Mouse (Mus musculus): ENCODE data around the gene Adra2b. TPM values are rescaled to one million over a fixed set of nuclear protein-coding genes. Genes with fewer than 3 reads are reported as not detected.

Adra2b gene
- 0.59 and 0.71 TPM in 2 replicates for polyA plus RNA-seq (2012; rRNA removed)

DNA sequence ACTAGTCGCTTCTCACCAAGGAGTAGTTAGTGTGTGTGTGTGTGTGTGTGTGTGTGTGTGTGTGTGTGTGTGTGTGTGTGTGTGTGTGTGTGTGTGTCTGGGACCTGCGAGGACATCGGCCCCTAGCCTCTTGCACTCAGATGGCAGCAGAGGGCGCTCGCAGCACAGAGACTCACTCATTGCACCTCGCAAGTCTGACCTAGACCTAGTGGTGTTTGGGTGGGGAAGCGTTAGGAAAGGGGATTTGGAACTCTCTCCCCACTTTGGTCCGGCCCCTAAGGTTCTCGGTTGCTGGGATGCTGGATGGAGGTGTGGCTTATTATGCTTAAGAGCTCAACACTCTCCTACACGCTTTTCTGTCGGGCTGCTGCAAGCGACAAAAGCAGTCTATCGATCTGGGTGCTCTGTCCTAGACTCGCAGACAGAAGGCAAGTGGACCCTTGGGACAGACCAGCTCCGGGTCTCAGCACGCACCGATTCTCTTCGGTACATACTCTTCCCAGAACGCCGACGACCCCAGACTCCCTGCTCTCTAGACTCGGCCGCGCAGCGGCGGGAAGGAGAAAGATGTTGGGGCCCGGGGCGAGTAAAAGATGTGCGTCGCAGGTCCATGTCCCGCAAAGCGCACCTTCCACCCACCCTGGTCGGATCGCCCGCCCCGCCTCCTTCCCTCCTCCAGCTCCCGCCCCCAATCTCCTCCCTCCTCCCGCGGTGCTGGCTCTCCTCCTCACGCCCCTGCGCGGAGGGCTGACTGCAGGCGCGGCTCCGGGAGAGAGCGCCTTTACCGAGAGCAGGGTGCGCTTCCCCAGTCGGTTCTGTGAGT is at the start of gene Adra2b:
TSS of gene Adra2b (plus strand) at position 750 of the 823 bp plus-strand sequence.

DNA sequence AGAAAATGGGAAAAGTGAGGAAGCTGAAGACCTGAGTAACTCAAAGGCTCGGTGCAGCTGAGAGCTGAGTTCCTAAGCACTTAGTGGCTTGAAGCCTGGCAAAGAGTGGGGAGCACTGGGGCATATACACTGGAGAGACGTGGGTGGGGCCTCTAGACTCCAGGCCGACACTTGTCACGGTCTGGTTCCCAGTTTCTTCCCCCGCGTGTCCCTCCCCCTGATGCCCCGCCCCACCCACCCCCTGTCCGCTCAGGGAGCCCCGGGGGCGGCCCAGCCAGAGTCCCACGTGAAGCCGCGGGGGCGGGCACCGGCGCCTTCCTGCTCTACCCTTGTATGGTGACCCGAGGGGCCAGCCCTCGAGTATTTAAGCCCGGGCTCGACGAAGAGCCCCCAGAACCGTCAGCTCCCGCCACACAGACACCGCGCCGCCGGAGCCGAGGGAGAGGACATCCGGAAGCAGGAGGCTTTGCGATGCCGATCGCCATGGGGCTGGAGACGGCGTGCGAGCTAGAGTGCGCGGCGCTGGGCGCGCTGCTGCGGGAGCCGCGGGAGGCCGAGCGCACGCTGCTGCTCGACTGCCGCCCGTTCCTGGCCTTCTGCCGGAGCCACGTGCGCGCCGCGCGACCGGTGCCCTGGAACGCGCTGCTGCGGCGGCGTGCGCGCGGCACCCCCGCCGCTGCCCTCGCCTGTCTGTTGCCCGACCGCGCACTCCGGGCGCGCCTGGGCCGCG is 27.1 kb upstream of the Adra2b start, which contains the start of gene Dusp2:
TSS of gene Dusp2 (plus strand) at position 393 of the 730 bp plus-strand sequence.

DNA sequence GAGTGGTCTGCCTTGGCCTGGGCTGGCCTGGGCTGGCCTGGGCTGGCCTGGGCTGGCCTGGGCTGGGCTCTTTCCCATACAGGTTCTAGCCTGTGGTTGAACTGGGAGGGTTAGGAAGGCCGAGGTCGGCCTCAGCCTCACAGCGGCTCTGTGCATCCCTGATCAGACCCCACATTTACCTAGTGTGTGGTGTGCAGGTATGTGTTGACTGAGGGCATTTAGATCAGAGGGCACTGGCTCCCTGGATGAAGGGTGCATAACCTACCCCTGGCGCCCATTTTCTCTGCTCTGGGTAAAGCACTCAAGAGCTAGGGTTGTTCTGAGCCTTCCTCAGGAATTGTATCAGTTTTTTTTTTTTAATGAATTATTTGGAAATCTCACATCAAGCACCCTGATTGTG is 24.6 kb upstream of the Adra2b start, which contains the start of gene Astl:
TSS of gene Astl (plus strand) at position 224 of the 400 bp plus-strand sequence.

Other genes with a start within 250 kb of the Adra2b start
- 2.4 and 2.7 TPM in 2 replicates for gene Ncaph, start 229.3 kb upstream of the Adra2b start, polyA plus RNA-seq (2012; rRNA removed)
- 2.9 and 3.5 TPM in 2 replicates for gene Itpripl1, start 219.8 kb upstream of the Adra2b start, polyA plus RNA-seq (2012; rRNA removed)
- 0.45 and 0.52 TPM in 2 replicates for gene 1810024B03Rik, start 154.9 kb upstream of the Adra2b start, polyA plus RNA-seq (2012; rRNA removed)
- gene Snrnp200, start 154.8 kb upstream of the Adra2b start, polyA plus RNA-seq (2012; rRNA removed), result 25.6 and 26.6 TPM in 2 replicates
- 52.3 and 56.8 TPM in 2 replicates for gene Ciao1, start 115.4 kb upstream of the Adra2b start, polyA plus RNA-seq (2012; rRNA removed)
- gene Tmem127, start 115.3 kb upstream of the Adra2b start, polyA plus RNA-seq (2012; rRNA removed), result 112 and 148 TPM in 2 replicates
- 60.3 and 81.2 TPM in 2 replicates for gene Stard7, start 93.0 kb upstream of the Adra2b start, polyA plus RNA-seq (2012; rRNA removed)
- 5.4 and 6.0 TPM in 2 replicates for gene Dusp2, start 27.0 kb upstream of the Adra2b start, polyA plus RNA-seq (2012; rRNA removed)
- gene Astl, start 24.6 kb upstream of the Adra2b start, polyA plus RNA-seq (2012; rRNA removed), result not detected in 2 replicates
- 0.13 and 0.25 TPM in 2 replicates for gene Gpat2, start 62.0 kb downstream of the Adra2b start, polyA plus RNA-seq (2012; rRNA removed)
- gene Fahd2a, start 81.4 kb downstream of the Adra2b start, polyA plus RNA-seq (2012; rRNA removed), result 13.1 and 13.8 TPM in 2 replicates
- 1.8 and 2.1 TPM in 2 replicates for gene Kcnip3, start 158.9 kb downstream of the Adra2b start, polyA plus RNA-seq (2012; rRNA removed)
- 0.03 and 0.15 TPM in 2 replicates for gene Prom2, start 178.3 kb downstream of the Adra2b start, polyA plus RNA-seq (2012; rRNA removed)
- 1.8 and 2.8 TPM in 2 replicates for gene Zfp661, start 223.9 kb downstream of the Adra2b start, polyA plus RNA-seq (2012; rRNA removed)
- 47.1 and 52.0 TPM in 2 replicates for gene Mrps5, start 224.0 kb downstream of the Adra2b start, polyA plus RNA-seq (2012; rRNA removed)

Measured in colon, adult 2 months (tissue).